Mouse (Mus musculus) embryonic fibroblast, embryonic 13.5 days (primary cell): ENCODE data around the gene Prorsd1. TPM values are rescaled to one million over a fixed set of nuclear protein-coding genes. Genes with fewer than 3 reads are reported as not detected.
"Not testable (repeated sequence)": the region's sequence is repeated elsewhere in the genome, so short reads cannot be mapped to it uniquely, and the experiment has no call there.

Experiments
- H3K27ac ChIP-seq: 2 replicates; pipeline ENCODE4 v1.5.1; 2012; ENCODE audit warnings: low read length, control low read depth, inconsistent platforms; ENCODE audit not compliant: insufficient read depth
- H3K4me1 ChIP-seq: 2 replicates; pipeline ENCODE4 v1.6.1; 2011; ENCODE audit warnings: low read length; ENCODE audit not compliant: control insufficient read depth, insufficient read depth
- H3K4me3 ChIP-seq: 2 replicates; pipeline ENCODE4 v1.5.1; 2011; ENCODE audit warnings: mild to moderate bottlenecking, control low read depth, low read length; ENCODE audit not compliant: insufficient read depth
- CTCF ChIP-seq: IDR thresholded peaks from 2 replicates; pipeline ENCODE4 v1.5.1; 2011; ENCODE audit warnings: mild to moderate bottlenecking, control low read depth, low read length, moderate library complexity, borderline replicate concordance; ENCODE audit not compliant: insufficient read depth
- POLR2A ChIP-seq: IDR thresholded peaks from 2 replicates; pipeline ENCODE4 v1.6.1; 2011; ENCODE audit warnings: low read depth, mild to moderate bottlenecking, control low read depth, low read length, moderate library complexity
- polyA plus RNA-seq: library from polyadenylated mRNA; stranded (reverse); fragments of >200 nt; gene quantifications from 2 replicates; pipeline ENCODE4 v1.2.4, GENCODE M21; 2011; ENCODE audit warnings: low read depth; ENCODE audit not compliant: missing spikeins, insufficient read length

The Prorsd1 gene
- 22.5 and 24.0 TPM in 2 replicates for polyA plus RNA-seq

- Histone ChIP-seq H3K27ac (peak within 1 kb of the TSS; percentile 71), H3K4me1 (no peaks in the 10 kb centered on the region), H3K4me3 (peak within 1 kb of the TSS; percentile 79)
- TF ChIP-seq CTCF (no peak), POLR2A (peak; percentile 94)
Measured at GRCm38 (mm10) chr11:29514682-29515412, at the start of gene Prorsd1. TSS of gene Prorsd1 (minus strand) at chr11:29515033.

- Histone ChIP-seq H3K4me1 (no peaks in the 10 kb centered on the region), H3K27ac (no peak overlapping the region), H3K4me3 (no peak overlapping the region)
- TF ChIP-seq CTCF: no peak
- TF ChIP-seq POLR2A: no peak
Measured at GRCm38 (mm10) chr11:29563406-29563805, 48.6 kb upstream of the Prorsd1 start.

DNA sequence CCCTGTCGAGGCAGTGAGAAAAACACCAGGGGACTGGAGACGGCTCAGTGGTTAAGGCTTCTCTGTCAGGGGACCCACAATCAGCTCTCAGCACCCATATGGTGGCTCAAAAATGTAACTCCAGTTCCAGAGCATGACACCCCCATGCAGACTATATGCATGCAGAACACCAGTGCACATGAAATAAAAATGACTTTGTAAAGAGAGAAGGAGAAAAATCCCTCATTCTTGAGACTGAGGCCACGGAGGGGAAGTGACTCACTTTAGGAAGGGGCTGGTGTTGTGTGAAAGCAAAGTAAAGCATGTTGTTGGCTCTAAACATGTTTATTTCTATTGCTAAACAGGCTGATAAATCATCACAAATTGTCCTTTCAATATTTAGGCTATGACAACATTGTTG, 46.2 kb upstream of the Prorsd1 start:
- TF ChIP-seq POLR2A (no peak), CTCF (no peak)
- Histone ChIP-seq H3K4me1 (no peaks in the 10 kb centered on the region), H3K4me3 (no peak overlapping the region), H3K27ac (no peak overlapping the region)

DNA sequence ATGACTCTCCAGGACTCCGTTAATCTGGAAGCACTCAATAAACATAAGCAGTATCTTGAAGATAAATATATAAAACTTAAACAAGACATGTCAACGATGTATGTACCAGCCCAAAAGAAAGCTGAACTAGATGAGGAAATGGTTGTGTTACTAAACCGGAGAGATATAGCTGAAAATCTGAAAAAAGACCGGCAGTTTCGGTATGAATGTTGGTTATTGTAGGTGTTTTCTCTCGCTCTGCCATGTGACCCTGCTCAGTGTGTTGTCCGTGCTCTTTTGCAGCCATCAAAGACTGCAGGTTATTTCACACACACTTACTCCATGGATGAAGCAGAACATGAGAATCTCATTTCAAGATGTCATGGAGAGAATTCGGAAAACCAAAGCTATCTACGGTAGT, 45.6 kb upstream of the Prorsd1 start:
- no peak for TF ChIP-seq POLR2A
- H3K4me1 ChIP-seq: no peaks in the 10 kb centered on the region
- no peak overlapping the region for H3K4me3 ChIP-seq
- no peak overlapping the region for H3K27ac ChIP-seq

DNA sequence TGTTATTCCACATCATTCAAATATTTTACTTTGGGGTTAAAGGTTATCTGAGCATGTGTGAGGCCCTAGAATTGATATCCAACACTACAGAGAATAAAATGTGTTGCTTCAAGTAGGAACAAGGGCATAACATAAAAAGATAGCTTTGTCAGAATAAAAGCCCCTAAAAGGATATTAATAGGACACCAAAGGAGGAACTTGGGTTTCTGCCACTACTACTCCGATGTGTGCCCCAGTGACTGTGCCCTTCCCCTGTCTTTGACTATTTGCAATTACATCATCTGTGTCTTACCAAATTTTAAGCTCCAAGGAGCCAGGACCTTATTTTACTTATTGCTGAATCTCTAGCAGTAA, 34.6 kb upstream of the Prorsd1 start:
- no peak overlapping the region for H3K4me3 ChIP-seq
- H3K27ac ChIP-seq: no peak overlapping the region
- H3K4me1 ChIP-seq: peaks cover 3% of the 10 kb centered on the region; the same call in 1 of the 2 replicates
- no peak for TF ChIP-seq CTCF
- TF ChIP-seq POLR2A: no peak

GRCm38 (mm10) chr11:29548504-29549424, 33.9 kb upstream of the Prorsd1 start:
- Histone ChIP-seq H3K27ac (peak overlapping the region; percentile 93; the same call in 1 of the 2 replicates), H3K4me1 (peaks cover 3% of the 10 kb centered on the region; the same call in 1 of the 2 replicates), H3K4me3 (peak overlapping the region; percentile 100)
- TF ChIP-seq POLR2A (no peak), CTCF (no peak)

- H3K27ac ChIP-seq: peak within 1 kb of the TSS; percentile 93
- peak; percentile 94 for TF ChIP-seq POLR2A
- TF ChIP-seq CTCF: no peak
- peaks cover 3% of the 10 kb centered on the region; the same call in 1 of the 2 replicates for H3K4me1 ChIP-seq
- H3K4me3 ChIP-seq: peak within 1 kb of the TSS; percentile 100
Measured at GRCm38 (mm10) chr11:29547752-29548503, 33.1 kb upstream of the Prorsd1 start, which contains the start of the genes Clhc1 and Rps27a. TSS of gene Clhc1 (plus strand) at chr11:29547950. TSS of gene Rps27a (minus strand) at chr11:29548109.

- Histone ChIP-seq H3K4me3 (peak overlapping the region; percentile 100), H3K27ac (peak overlapping the region; percentile 82), H3K4me1 (peaks cover 3% of the 10 kb centered on the region; the same call in 1 of the 2 replicates)
- TF ChIP-seq CTCF (no peak), POLR2A (no peak; the same call in 1 of the 2 replicates)
Measured at GRCm38 (mm10) chr11:29547249-29547751, 32.5 kb upstream of the Prorsd1 start.

GRCm38 (mm10) chr11:29546762-29547161, 31.9 kb upstream of the Prorsd1 start:
- H3K4me1 ChIP-seq: peaks cover 3% of the 10 kb centered on the region; the same call in 1 of the 2 replicates
- TF ChIP-seq POLR2A (no peak), CTCF (no peak)
- H3K27ac ChIP-seq: peak overlapping the region; percentile 82; the same call in 1 of the 2 replicates
- H3K4me3 ChIP-seq: peak overlapping the region; percentile 100

- Histone ChIP-seq H3K27ac (peak overlapping the region; percentile 32), H3K4me3 (peak overlapping the region; percentile 100)
- H3K4me1 ChIP-seq: not testable (repeated sequence)
Measured at GRCm38 (mm10) chr11:29546297-29546696, 31.5 kb upstream of the Prorsd1 start.

DNA sequence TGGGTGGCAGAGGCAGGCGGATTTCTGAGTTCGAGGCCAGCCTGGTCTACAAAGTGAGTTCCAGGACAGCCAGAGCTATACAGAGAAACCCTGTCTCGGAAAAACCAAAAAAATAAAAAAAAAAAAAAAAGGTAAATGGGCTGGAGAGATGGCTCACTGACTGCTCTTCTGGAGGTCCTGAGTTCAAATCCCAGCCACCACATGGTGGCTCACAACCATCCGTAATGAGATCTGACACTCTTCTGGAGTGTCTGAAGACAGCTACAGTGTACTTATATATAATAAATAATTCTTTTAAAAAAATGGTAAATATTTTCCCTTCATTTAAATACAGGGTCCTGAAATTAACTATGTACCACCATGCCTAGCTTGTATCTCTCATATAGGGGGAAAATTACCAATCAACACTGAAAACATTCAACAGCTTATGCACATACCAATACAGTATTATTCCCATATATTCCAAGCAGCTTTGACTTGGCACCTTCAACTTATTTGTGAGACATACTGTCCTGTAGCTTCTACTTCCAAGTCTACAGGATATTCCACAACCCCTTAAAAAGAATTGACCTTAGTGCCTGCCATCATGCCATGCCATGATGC, 30.4 kb upstream of the Prorsd1 start:
- H3K27ac ChIP-seq, H3K4me3 ChIP-seq, H3K4me1 ChIP-seq: not testable (repeated sequence)
